11 mouse cellular contexts compared by ENCODE assay signal in the genomic region with DNA sequence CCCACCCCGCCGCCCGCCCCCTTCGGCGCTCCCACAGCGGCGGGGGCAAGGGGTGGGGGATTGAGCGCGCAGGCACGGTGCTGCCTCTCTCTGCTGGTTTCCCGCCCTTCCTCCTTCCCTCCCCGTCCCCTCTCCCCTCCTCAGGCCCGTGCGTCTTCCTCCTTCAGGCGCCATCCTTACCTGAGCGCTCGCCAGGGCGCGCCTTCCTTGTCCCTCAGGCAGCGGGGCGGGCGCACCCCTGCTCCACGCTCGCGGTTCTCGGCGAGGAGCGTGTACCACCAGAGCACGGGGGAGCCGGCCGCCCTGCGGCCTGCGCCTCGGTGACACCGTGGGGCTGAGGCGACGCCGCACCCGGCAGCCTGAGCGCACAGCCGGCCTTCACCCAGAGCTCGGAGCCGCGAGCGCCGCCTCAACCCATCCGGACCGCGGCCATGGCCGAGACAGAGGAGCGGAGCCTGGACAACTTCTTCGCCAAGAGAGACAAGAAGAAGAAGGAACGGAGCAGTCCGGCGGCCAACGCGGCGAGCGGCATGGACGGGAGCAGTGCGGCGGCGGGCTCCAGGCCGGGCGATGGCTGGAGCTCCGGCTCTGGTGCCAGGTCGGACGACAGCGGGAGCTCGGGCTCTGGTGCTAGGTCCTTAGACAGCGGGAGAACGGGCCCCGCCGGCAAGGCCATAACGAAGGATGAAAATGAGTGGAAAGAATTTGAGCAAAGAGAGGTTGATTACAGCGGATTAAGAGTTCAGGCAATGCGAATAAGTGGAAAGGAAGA. TPM values are rescaled to one million over a fixed set of nuclear protein-coding genes. Genes with fewer than 3 reads are reported as not detected.
A peak's percentile ranks its signal among the peaks of the same experiment; 100 is the strongest.
DNase-seq lines count a peak whose midpoint lies in the region; ATAC-seq and TF ChIP-seq lines count a peak whose summit lies in the region.
"Had no signal": no experiment of that assay in that cellular context is flagged by ENCODE, and none has a peak within 500 bp of the region (broad histone marks: within the 10 kb centered on the region; RNA-seq: fewer than 3 reads in every experiment).

No protein-coding gene starts in this region.

- H3K36me3 ChIP-seq in heart, embryonic 11.5 days (ENCODE audit: control insufficient read depth, insufficient read depth, low read length), result no peaks in the 10 kb centered on the region
- no peaks in the 10 kb centered on the region for H3K36me3 ChIP-seq in heart, adult 2 months (ENCODE audit: control insufficient read depth, insufficient read depth, low read length)
- no peaks in the 10 kb centered on the region for H3K36me3 ChIP-seq in intestine, embryonic 16.5 days (ENCODE audit: control insufficient read depth, insufficient read depth, low read length)
- no peaks in the 10 kb centered on the region for H3K36me3 ChIP-seq in neural tube, embryonic 11.5 days (ENCODE audit: control insufficient read depth, insufficient read depth, low read length)

- no peak for TF ChIP-seq POLR2A in heart, adult 2 months (IDR thresholded peaks at IDR 0.05; ENCODE audit: insufficient read depth, low read depth, low read length)

- peak overlapping the region; percentile 74 for H3K4me2 ChIP-seq in heart, embryonic 11.5 days
- H3K4me2 ChIP-seq in intestine, embryonic 16.5 days (ENCODE audit: low read depth, low read length), result peak overlapping the region; percentile 68
- peak overlapping the region; percentile 44 for H3K4me2 ChIP-seq in neural tube, embryonic 11.5 days (ENCODE audit: low read depth)

- intact Hi-C loops in heart, adult 2 months (cut with DNase I), result no loop called here

- 0 out of 2 replicates have a peak overlapping the region, but pooled peaks have one; percentile 34 for H3K9ac ChIP-seq in heart, embryonic 11.5 days (ENCODE audit: low read depth, low read length)
- no peak overlapping the region for H3K9ac ChIP-seq in heart, adult 2 months (ENCODE audit: low read depth, low read length)
- no peak overlapping the region for H3K9ac ChIP-seq in intestine, embryonic 16.5 days (ENCODE audit: low read depth, low read length)
- peak overlapping the region; percentile 26; the same call in 1 of the 2 replicates for H3K9ac ChIP-seq in neural tube, embryonic 11.5 days (ENCODE audit: low read length)

- no peak for DNase-seq in heart, adult 2 months
- DNase-seq in embryo, embryonic 10.5 days (ENCODE audit: low spot score), result peak; percentile 11
- DNase-seq in neural tube, embryonic 11.5 days (ENCODE audit: low spot score), result peak; percentile 35
- no peak for DNase-seq in c-Kit-positive CD71-positive TER-119-positive erythroid progenitor cells, embryonic 14.5 days (ENCODE audit: low spot score)
- no peak for DNase-seq in spleen, postnatal 36 days (ENCODE audit: low spot score in 2 of 2)
- no peak for DNase-seq in cerebellum, adult 9-10 months

- H3K27ac ChIP-seq in heart, embryonic 11.5 days (ENCODE audit: low read depth, low read length), result no peak overlapping the region
- H3K27ac ChIP-seq in heart, adult 2 months, result no peak overlapping the region
- H3K27ac ChIP-seq in intestine, embryonic 16.5 days (ENCODE audit: low read length), result no peak overlapping the region
- no peak overlapping the region for H3K27ac ChIP-seq in neural tube, embryonic 11.5 days (ENCODE audit: low read depth, low read length)
- H3K27ac ChIP-seq: left cerebral cortex, adult 2 months had no signal

- H3K27me3 ChIP-seq in heart, embryonic 11.5 days (ENCODE audit: control insufficient read depth, insufficient read depth, low read length), result peaks cover 5% of the 10 kb centered on the region; the same call in 1 of the 2 replicates
- no peaks in the 10 kb centered on the region for H3K27me3 ChIP-seq in heart, adult 2 months (ENCODE audit: control insufficient read depth, insufficient read depth, low read length)
- peaks cover 5% of the 10 kb centered on the region; the same call in 1 of the 2 replicates for H3K27me3 ChIP-seq in intestine, embryonic 16.5 days (replicated peaks; ENCODE audit: control insufficient read depth, insufficient read depth, low read length)
- no peaks in the 10 kb centered on the region for H3K27me3 ChIP-seq in neural tube, embryonic 11.5 days (ENCODE audit: control insufficient read depth, insufficient read depth, low read length)

- peaks cover 18% of the 10 kb centered on the region for H3K9me3 ChIP-seq in heart, embryonic 11.5 days (replicated peaks; ENCODE audit: control insufficient read depth, low read length)
- peaks cover 5% of the 10 kb centered on the region; the same call in 1 of the 2 replicates for H3K9me3 ChIP-seq in intestine, embryonic 16.5 days (ENCODE audit: control insufficient read depth, low read length)
- 0 out of 2 replicates have a peak, but pooled peaks cover 3% of the 10 kb centered on the region for H3K9me3 ChIP-seq in neural tube, embryonic 11.5 days (ENCODE audit: control insufficient read depth, low read length)

- TF ChIP-seq EP300 in heart, adult 2 months (IDR thresholded peaks at IDR 0.05; ENCODE audit: insufficient read depth, low read depth, low read length), result no peak

- H3K4me3 ChIP-seq in heart, embryonic 11.5 days (ENCODE audit: low read depth, low read length), result peak overlapping the region; percentile 41
- H3K4me3 ChIP-seq in heart, adult 2 months, result no peak overlapping the region
- H3K4me3 ChIP-seq in intestine, embryonic 16.5 days (ENCODE audit: low read length), result peak overlapping the region; percentile 41
- H3K4me3 ChIP-seq in neural tube, embryonic 11.5 days (ENCODE audit: low read depth, low read length), result peak overlapping the region; percentile 28
- H3K4me3 ChIP-seq: left cerebral cortex, adult 2 months had no signal

- TF ChIP-seq CTCF in heart, adult 2 months (IDR thresholded peaks at IDR 0.05), result no peak

- H3K79me2 ChIP-seq in heart, adult 2 months (replicated peaks; ENCODE audit: control insufficient read depth, insufficient read depth, low read length), result no peaks in the 10 kb centered on the region

- peaks cover 3% of the 10 kb centered on the region; the same call in 1 of the 2 replicates for H3K4me1 ChIP-seq in heart, embryonic 11.5 days (ENCODE audit: control insufficient read depth, insufficient read depth, low read length)
- H3K4me1 ChIP-seq in heart, adult 2 months (ENCODE audit: control insufficient read depth, insufficient read depth, low read length), result no peaks in the 10 kb centered on the region
- no peaks in the 10 kb centered on the region for H3K4me1 ChIP-seq in intestine, embryonic 16.5 days (ENCODE audit: control insufficient read depth, insufficient read depth, low read length)
- H3K4me1 ChIP-seq in neural tube, embryonic 11.5 days (ENCODE audit: control insufficient read depth, insufficient read depth, low read length), result no peaks in the 10 kb centered on the region

- 7% methylated on average over 69 of the region's 77 CpGs for WGBS in heart, embryonic 11.5 days (ENCODE audit: insufficient replicate concordance)
- 9% methylated on average over 77 of the region's 77 CpGs for WGBS in heart, adult 2 months
- WGBS in intestine, embryonic 16.5 days, result 9% methylated on average over 73 of the region's 77 CpGs
- 7% methylated on average over 76 of the region's 77 CpGs for WGBS in neural tube, embryonic 11.5 days

- peak; percentile 59; the same call in 1 of the 2 replicates for ATAC-seq in heart, embryonic 11.5 days (replicated peaks; ENCODE audit: insufficient number of reproducible peaks, low FRiP score, low TSS enrichment)
- ATAC-seq in intestine, embryonic 16.5 days, result peak; percentile 46
- ATAC-seq in neural tube, embryonic 11.5 days (ENCODE audit: insufficient read depth, low FRiP score, low TSS enrichment), result peak; percentile 58
- ATAC-seq: CD4-positive, CD25-positive, alpha-beta regulatory T cell, adult 4 months had no signal

RNA-seq across cellular contexts. Expression of gene Gm21411, which starts 23.1 kb away (rescaled TPM):
- not detected in 2 replicates for polyA plus RNA-seq in heart, embryonic 11.5 days (2014; fragmentation: Nextera tagmentation; extraction: Ambion mirVana)
- total RNA-seq in heart, adult 2 months (2021), result not detected
- polyA plus RNA-seq in heart, adult 2 months (2012; rRNA removed), result not detected in 2 replicates
- not detected in 2 replicates for polyA plus RNA-seq in intestine, embryonic 16.5 days (2015; fragmentation: Nextera tagmentation; extraction: Ambion mirVana)
- polyA plus RNA-seq in neural tube, embryonic 11.5 days (2014; fragmentation: Nextera tagmentation; extraction: Ambion mirVana), result not detected in 2 replicates
- total RNA-seq: left cerebral cortex, adult 2 months had no signal
- polyA plus RNA-seq: CD4-positive, CD25-positive, alpha-beta regulatory T cell, adult 4 months; small intestine, adult 2 months had no signal

RNA-seq across cellular contexts. Expression of gene Zfp989, which starts 39.3 kb away (rescaled TPM):
- polyA plus RNA-seq in heart, embryonic 11.5 days (2014; fragmentation: Nextera tagmentation; extraction: Ambion mirVana), result not detected in 2 replicates
- not detected for total RNA-seq in heart, adult 2 months (2021)
- not detected in 2 replicates for polyA plus RNA-seq in heart, adult 2 months (2012; rRNA removed)
- polyA plus RNA-seq in intestine, embryonic 16.5 days (2015; fragmentation: Nextera tagmentation; extraction: Ambion mirVana), result 0.06 TPM in 1 of 2 replicates, not detected in the other
- polyA plus RNA-seq in neural tube, embryonic 11.5 days (2014; fragmentation: Nextera tagmentation; extraction: Ambion mirVana), result not detected in 2 replicates
- total RNA-seq: left cerebral cortex, adult 2 months had no signal
- polyA plus RNA-seq: CD4-positive, CD25-positive, alpha-beta regulatory T cell, adult 4 months; small intestine, adult 2 months had no signal

Comparison
In these comparisons a context has a peak if more than half of its experiments do, and no peak if none do; other contexts are left out.
1. H3K9ac ChIP-seq: peak in heart, embryonic 11.5 days (single experiment) and neural tube, embryonic 11.5 days (single experiment); none in heart, adult 2 months (single experiment) and intestine, embryonic 16.5 days (single experiment).
2. DNase-seq: peak in embryo, embryonic 10.5 days (single experiment) and neural tube, embryonic 11.5 days (single experiment); none in heart, adult 2 months (0 of 2), c-Kit-positive CD71-positive TER-119-positive erythroid progenitor cells, embryonic 14.5 days (single experiment), spleen, postnatal 36 days (0 of 2) and cerebellum, adult 9-10 months (single experiment).
3. Peak in every context shown above with its lines, with median percentiles within 50 percentile points of each other: ATAC-seq and H3K4me2 ChIP-seq.